Mouse (Mus musculus): ENCODE results near the gene Fbxw13. TPM values are rescaled to one million over a fixed set of nuclear protein-coding genes. Genes with fewer than 3 reads are reported as not detected.
"Not testable (repeated sequence)": the region's sequence is repeated elsewhere in the genome, so short reads cannot be mapped to it uniquely, and the experiment has no call there.

Fbxw13 gene
- not detected for total RNA-seq (2021)
- long read RNA-seq, experiment 1 = 0 reads
- long read RNA-seq, experiment 2 = 0 reads

DNA sequence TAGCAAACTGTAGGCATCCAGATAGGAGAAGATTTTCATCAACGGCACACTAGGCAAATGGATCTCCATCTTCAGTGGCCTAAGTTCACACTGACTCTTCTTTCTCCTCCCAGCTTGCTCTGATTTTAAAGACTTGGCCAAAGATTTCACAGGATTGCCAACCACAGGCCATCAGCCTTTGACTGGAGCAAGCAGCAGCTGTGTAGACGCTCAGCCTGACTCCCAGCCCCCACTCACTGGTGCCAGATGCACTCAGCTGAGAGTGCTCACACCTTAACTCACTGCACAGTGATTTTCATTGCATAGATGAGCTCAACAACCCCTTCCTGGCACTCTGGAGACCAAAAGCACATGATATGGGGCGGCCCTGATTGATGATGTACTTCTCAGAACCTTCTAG is at the start of gene Fbxw13:
TSS of gene Fbxw13 (minus strand) at position 101 of the 400 bp plus-strand sequence.
- not testable (repeated sequence) for DNase-seq (ENCODE audit: low spot score in 2 of 2)

DNA sequence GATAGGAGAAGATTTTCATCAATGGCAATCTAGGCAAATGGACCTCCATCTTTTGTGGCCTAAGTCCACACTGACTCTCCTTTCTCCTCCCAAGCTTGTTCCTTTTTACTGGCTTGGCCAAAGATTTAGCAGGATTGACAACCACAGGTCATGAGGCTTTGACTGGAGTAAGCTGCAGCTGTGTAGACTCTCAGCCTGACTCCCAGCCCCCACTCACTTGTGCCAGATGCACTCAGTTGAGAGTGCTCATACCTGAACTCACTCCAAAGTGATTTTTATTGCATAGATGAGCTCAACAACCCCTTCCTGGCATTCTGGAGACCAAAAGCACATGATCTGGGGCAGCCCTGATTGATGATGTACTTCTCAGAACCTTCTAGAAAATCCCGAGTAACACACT is 38.9 kb upstream of the Fbxw13 start, which contains the start of gene Fbxw20:
TSS of gene Fbxw20 (minus strand) at position 101 of the 400 bp plus-strand sequence.
- DNase-seq (ENCODE audit: low spot score in 2 of 2) = no peak

DNA sequence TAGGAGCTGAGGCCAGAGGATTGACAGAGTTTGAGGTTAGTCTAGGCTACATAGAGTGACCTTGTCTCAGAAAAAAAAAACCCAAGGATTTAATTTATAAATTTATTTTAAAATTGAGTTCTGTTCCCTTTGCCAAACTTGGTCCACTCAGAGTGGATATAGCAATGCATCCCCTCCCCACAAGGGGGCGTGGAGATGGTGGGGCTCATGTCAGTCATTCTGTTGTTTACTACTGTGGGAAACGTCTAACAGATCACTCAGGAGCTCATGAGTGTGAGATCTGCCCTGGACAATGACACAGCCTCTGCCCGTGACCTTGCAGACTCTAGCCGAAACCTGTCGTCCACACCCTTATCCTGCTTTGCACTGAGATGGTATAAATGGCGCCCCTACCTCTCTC is 22.7 kb upstream of the Fbxw13 start:
- no peak for DNase-seq (ENCODE audit: low spot score in 2 of 2)

DNA sequence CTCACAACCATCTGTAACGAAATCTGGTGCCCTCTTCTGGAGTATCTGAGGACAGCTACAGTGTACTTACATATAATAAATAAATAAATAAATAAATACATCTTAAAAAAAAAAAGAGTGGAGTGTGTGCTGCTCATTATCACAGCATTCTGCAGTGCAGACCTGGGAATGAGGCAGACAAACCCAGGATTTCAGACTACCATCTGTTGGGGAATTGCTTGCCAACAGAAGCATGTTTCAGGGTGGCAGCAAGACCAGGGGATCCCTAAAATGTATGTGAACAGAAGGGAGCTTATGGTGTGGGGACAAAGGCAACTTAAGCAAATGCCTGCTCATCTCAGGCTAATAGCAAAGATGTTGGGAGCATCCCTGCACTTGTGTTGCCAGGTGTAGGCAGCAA is 5.6 kb upstream of the Fbxw13 start:
- not testable (repeated sequence) for DNase-seq (ENCODE audit: low spot score in 2 of 2)

DNA sequence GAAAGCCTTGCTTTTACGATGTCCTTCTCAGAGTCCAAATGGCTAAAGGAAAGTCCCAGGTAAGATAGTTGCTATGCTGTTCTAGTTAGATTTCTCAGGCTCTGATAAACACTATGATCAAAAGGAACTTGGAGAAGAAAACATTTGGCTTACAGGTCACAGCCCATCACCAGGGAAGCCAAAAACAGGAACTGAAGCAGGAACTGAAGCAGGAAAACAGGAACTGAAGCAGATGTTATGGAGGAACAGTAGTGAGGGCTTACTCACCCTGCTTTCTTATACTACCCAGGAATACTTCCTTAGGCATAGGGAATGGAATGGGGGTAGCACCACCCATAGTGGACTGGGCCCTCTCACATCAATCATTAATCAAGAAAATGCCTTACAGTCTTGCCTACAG is 4.6 kb upstream of the Fbxw13 start:
- no peak for DNase-seq (ENCODE audit: low spot score in 2 of 2)

DNA sequence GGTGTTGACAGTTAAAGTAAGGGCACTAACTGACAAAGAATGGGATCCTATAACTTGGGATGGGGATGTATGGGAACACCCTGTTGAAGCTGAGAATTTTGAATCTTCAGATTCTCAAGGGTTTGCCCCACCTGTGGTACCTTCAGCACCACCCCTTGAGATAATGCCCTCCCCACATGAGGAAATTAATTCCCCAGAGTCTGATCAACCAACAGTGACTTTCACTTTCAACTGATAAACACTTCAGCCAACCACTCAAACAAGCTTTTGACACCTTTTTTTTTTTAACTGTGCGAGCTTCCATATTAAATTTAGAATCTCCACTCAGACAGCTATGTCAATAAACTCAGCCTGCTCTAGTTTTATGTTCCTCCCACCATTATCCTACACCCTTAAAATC is 3.6 kb upstream of the Fbxw13 start:
- no peak for DNase-seq (ENCODE audit: low spot score in 2 of 2)

DNA sequence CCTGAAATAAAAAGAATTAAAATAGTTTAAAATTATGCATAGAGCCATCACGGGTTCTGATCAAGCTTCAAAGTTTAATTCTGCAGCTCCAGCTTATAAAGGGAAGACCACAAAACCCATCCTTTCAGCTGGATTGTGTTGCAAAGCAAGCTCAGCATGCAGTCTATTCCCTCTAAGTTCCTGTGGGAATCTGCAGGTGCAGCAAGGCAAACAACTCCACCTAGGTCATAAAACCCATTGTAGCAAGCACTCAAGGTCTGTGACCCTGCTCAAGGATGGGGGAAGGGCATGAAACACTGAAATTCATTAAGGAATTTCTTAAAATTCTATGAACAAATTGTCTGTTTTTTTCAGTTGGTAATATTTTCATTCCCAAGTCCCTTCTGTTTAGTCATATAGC is 18.6 kb downstream of the Fbxw13 start:
- DNase-seq (ENCODE audit: low spot score in 2 of 2) = no peak

DNA sequence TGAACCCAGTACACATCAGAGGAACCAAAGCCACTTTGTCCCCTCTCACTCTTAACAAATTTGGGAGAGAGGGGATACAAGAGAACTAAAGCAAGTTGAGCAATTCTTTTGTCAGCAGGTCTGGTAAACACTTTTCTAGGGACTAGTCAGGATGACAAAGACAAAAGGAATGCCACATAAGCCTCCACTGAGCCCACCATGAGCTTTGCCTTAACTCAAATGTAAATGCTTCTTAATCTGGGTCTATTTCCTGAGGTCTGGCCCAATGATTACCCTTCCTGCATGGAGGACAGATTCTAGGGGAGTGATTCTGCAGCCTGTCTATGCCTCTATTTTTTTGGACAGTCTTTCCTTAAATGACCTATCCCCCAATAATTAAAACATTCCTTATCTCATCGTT is 19.5 kb downstream of the Fbxw13 start:
- DNase-seq (ENCODE audit: low spot score in 2 of 2) = no peak

DNA sequence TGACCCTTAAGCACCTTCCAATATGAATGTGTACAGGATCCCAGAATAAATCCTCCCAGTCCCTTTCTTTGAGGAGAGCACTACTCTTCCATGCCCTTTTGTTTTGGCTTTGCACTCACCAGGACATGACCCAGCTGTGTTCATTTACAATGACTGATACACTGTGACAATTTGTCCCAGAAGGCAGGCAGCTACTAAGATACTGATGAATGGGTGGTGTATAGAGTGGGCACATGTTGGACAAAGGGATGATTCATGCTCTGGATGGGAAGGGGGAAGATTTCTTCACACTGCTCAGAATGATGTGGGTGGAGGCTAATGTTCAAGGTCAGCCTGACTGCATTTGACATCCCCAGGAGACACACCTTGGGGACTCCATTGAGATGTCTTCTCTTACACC is 28.5 kb downstream of the Fbxw13 start:
- no peak for DNase-seq (ENCODE audit: low spot score in 2 of 2)

DNA sequence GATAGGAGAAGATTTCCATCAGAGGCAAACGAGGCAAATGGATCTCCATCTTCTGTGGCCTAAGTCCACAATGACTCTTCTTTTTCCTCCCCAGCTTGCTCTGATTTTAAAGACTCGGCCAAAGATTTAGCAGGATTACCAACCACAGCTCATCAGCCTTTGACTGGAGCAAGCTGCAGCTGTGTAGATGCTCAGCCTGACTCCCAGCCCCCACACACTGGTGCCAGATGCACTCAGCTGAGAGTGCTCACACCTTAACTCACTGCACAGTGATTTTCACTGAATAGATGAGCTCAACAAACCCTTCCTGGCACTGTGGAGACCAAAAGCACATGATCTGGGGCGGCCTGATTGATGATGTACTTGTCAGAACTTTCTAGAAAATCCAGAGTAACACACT is 33.8 kb downstream of the Fbxw13 start, which contains the start of gene Fbxw21:
TSS of gene Fbxw21 (minus strand) at position 101 of the 400 bp plus-strand sequence.
- DNase-seq (ENCODE audit: low spot score in 2 of 2) = no peak

DNA sequence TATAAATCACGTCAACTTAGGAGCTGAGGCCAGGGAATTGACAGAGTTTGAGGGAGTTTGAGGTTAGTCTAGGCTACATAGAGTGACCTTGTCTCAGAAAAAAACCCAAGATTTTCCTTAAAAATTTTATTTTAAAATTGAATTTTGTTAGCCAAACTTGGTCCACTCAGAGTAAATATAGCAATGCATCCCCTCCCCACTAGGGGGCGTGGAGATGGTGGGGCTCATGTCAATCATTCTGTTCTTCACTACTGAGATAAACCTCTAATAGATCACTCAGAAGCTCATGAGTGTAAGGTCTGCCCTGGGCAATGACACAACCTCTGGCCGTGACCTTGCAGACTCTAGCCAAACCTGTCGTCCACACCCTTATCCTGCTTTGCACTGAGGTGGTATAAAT is 55.4 kb downstream of the Fbxw13 start:
- not testable (repeated sequence) for DNase-seq (ENCODE audit: low spot score in 2 of 2)

DNA sequence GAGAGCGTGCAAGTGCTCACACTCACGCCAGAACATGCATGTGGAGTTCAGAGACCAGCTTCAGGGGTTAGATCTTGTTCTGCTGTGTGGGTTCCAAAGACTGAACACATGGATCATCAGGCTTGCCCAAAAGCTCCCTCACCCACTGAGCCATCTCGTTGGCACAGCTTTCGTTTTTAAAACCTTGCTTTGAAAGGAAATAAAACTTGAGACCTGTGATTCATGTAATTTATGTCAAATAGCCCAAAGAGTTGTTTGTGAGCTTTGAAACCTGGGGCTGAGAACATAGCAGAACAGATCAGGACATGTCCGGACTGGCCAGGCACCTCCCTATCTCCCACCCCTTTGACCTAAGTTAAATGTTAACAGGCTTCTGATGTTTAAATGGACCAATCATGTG is 65.7 kb downstream of the Fbxw13 start:
- DNase-seq (ENCODE audit: low spot score in 2 of 2) = no peak

Other genes with a start within 250 kb of the Fbxw13 start
- gene Col7a1, start 242.4 kb downstream of the Fbxw13 start, total RNA-seq (2021) = 1 to 10 TPM; 9.0 to 9.5 TPM
- gene Ucn2, start 210.0 kb downstream of the Fbxw13 start, total RNA-seq (2021) = 1 to 10 TPM in 1 of 2 experiments, under 1 TPM in 1; 0.78 to 1.6 TPM
- gene Pfkfb4, start 204.2 kb downstream of the Fbxw13 start, total RNA-seq (2021) = 1 to 10 TPM; 5.3 to 9.1 TPM
- 100 to 1,000 TPM; 113 to 115 TPM for gene Shisa5, start 157.4 kb downstream of the Fbxw13 start, total RNA-seq (2021)
- gene Trex1, start 136.2 kb downstream of the Fbxw13 start, total RNA-seq (2021) = 10 to 100 TPM; 21.6 to 23.6 TPM
- 10 to 100 TPM; 20.7 to 21.3 TPM for gene Atrip, start 121.9 kb downstream of the Fbxw13 start, total RNA-seq (2021)
- gene Ccdc51, start 113.5 kb downstream of the Fbxw13 start, total RNA-seq (2021) = 10 to 100 TPM; 17.3 to 18.5 TPM
- 100 to 1,000 TPM; 375 to 399 TPM for gene Tma7, start 113.4 kb downstream of the Fbxw13 start, total RNA-seq (2021)
- gene Plxnb1, start 100.6 kb downstream of the Fbxw13 start, total RNA-seq (2021) = 100 to 1,000 TPM; 152 to 161 TPM
- not detected for gene Fbxw21, start 33.9 kb downstream of the Fbxw13 start, total RNA-seq (2021)
- gene Fbxw20, start 38.8 kb upstream of the Fbxw13 start, total RNA-seq (2021) = not detected
- not detected for gene Fbxw14, start 91.7 kb upstream of the Fbxw13 start, total RNA-seq (2021)
- gene Fbxw28, start 143.7 kb upstream of the Fbxw13 start, total RNA-seq (2021) = not detected
- gene Fbxw22, start 208.3 kb upstream of the Fbxw13 start, total RNA-seq (2021) = not detected